Mouse (Mus musculus) megakaryocyte, embryonic 14.5 days (primary cell): ENCODE data around the gene Vps41.

ENCODE experiments used
- FLI1 ChIP-seq: IDR thresholded peaks from 2 replicates; pipeline ENCODE4 v1.6.1; 2012; ENCODE audit warnings: low read length, inconsistent platforms, mixed read lengths
- GATA1 ChIP-seq: IDR thresholded peaks from 3 replicates; pipeline ENCODE4 v1.6.1; 2012; ENCODE audit warnings: mixed read lengths, low read length, inconsistent platforms, borderline replicate concordance

GRCm38 (mm10) chr13:18830486-18830885 lies 113.4 kb downstream of the Vps41 start:
- TF ChIP-seq GATA1 = no peak
- no peak for TF ChIP-seq FLI1
